Mouse (Mus musculus): ENCODE data around the gene Cbx4.
"Not testable (repeated sequence)": the region's sequence is repeated elsewhere in the genome, so short reads cannot be mapped to it uniquely, and the experiment has no call there.

DNA sequence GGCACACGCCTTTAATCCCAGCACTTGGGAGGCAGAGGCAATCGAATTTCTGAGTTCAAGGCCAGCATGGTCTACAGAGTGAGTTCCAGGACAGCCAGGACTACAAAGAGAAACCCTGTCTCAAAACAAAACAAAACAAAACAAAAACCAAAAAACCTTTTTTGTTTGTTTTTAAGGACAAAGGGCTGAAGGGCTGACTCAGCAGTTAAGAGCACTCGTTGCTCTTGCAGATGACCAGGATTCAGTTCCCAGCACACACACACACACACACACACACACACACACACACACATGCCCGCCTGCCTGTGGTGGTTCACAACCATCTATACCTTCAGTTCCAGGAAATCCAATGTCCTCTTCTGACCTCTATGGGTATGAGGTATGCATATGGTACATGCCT is 14.3 kb upstream of the Cbx4 start:
- TF ChIP-seq CTCF (IDR thresholded peaks at IDR 0.05; ENCODE audit: extremely low read depth, insufficient read depth, insufficient read length, insufficient replicate concordance); POLR2A (IDR thresholded peaks at IDR 0.05; ENCODE audit: low read depth, low read length): not testable (repeated sequence)

All from spleen, adult 2 months (tissue).